Mouse (Mus musculus): ENCODE data around the gene Trim33. TPM values are rescaled to one million over a fixed set of nuclear protein-coding genes. Genes with fewer than 3 reads are reported as not detected.

The Trim33 gene
- 3.5 and 5.1 TPM in 2 replicates for polyA plus RNA-seq (2021; fragmentation: Nextera tagmentation)
- long read RNA-seq, experiment 1, partial matches to known transcripts = 17 of 21 reads
- long read RNA-seq, experiment 1, other reads (novel, unspliced or antisense) = 4 of 21 reads
- long read RNA-seq, experiment 2, partial matches to known transcripts = 1 of 11 reads
- long read RNA-seq, experiment 2, other reads (novel, unspliced or antisense) = 10 of 11 reads

GRCm38 (mm10) chr3:103279182-103280149 lies at the start of gene Trim33:
Gene Trim33, plus strand, starts transcription at chr3:103279293.

Other genes starting within 250 kb of the Trim33 start
- 39.1 and 47.7 TPM in 2 replicates for gene Nras, start 221.0 kb upstream of the Trim33 start, polyA plus RNA-seq (2021; fragmentation: Nextera tagmentation)
- gene Ampd1, start 205.3 kb upstream of the Trim33 start, polyA plus RNA-seq (2021; fragmentation: Nextera tagmentation) = not detected in 2 replicates
- 0.15 and 0.21 TPM in 2 replicates for gene Dennd2c, start 176.7 kb upstream of the Trim33 start, polyA plus RNA-seq (2021; fragmentation: Nextera tagmentation)
- gene Bcas2, start 107.6 kb upstream of the Trim33 start, polyA plus RNA-seq (2021; fragmentation: Nextera tagmentation) = 135 and 171 TPM in 2 replicates

Data from left cerebral cortex, adult 6 months (tissue).